Mouse (Mus musculus): ENCODE measurements at regions not wholly inside any gene's neighbourhood (a gene's known extent, or its start where the extent isn't known, plus 50 kb on each side); places are given as distances from the start of the nearest gene placed in this dataset.

- no peak for DNase-seq
Measured at GRCm38 (mm10) chr4:54812740-54813634, 131.9 kb upstream of the Zfp462 start.

GRCm38 (mm10) chr4:54837326-54837725, 107.5 kb upstream of the Zfp462 start:
- DNase-seq, result peak; percentile 5 to 11

GRCm38 (mm10) chr4:54838111-54838510, 106.7 kb upstream of the Zfp462 start:
- DNase-seq, result no peak

GRCm38 (mm10) chr4:54838794-54839193, 106.1 kb upstream of the Zfp462 start:
- no peak for DNase-seq

DNA sequence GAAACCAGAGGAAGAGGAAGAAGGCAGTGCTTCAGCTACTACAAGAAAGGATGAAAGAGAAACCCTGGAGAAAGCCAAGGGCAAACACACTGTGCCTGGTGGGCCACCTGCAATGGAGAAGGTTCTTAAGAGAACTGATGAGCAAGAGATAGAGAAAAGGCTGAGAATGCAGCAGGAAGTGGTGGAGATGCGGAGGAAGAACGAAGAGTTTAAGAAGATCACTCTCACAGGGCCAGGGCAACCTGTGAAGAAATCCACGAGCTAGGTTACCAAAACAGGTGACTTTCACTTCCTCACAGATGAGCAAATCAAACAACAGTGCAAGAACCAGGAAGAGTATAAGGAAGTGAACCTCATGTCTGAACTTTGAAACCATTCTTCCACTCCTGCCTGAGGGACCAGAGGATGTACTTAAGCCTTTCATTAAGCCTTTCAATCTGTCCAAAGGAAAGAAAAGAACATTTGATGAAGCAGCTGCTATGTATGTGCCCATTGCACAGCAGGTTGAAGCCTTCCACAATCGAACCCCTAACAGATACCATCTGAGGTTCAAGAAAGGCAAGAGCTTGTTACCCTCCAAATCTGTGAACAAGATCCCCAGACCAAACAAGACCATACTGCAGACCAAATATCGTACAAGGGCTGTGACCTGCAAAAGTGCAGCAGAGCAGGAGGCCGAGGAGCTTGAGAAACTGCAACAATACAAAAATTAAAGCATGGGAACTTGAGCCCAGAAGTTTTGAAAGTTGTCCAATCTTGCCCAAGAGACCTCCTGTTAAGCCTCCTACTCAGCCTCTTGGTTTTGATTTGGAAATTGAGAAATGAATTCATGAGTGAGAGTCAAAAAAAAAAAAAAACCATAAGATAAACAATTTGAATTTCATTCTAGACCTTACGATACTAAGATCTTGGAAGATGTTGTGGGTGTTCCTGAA, 91.6 kb upstream of the Zfp462 start:
- DNase-seq, result no peak

GRCm38 (mm10) chr4:54858604-54859003, 86.2 kb upstream of the Zfp462 start:
- DNase-seq, result no peak

GRCm38 (mm10) chr4:54866062-54866461, 78.8 kb upstream of the Zfp462 start:
- no peak for DNase-seq

GRCm38 (mm10) chr4:54874136-54874827, 70.6 kb upstream of the Zfp462 start:
- no peak for DNase-seq

DNA sequence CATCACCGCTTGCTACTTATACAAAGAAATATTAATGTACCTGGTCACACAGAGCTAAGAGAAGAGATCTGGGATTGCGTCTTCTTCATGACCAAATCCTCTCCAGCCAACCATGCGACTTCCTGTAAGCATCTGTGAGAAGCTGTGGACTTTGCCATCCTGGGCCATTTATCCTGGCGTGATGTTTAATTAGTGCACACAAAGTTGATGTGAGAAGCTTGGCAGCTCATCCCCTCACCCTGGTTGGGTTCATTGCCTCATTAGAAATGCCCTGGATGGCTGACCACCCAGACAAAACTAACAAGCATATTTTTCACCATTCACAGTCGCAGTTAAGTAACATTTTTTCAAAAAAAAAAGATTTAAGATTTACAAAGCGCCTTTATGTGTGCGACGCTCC, 69.3 kb upstream of the Zfp462 start:
- no peak for DNase-seq

DNA sequence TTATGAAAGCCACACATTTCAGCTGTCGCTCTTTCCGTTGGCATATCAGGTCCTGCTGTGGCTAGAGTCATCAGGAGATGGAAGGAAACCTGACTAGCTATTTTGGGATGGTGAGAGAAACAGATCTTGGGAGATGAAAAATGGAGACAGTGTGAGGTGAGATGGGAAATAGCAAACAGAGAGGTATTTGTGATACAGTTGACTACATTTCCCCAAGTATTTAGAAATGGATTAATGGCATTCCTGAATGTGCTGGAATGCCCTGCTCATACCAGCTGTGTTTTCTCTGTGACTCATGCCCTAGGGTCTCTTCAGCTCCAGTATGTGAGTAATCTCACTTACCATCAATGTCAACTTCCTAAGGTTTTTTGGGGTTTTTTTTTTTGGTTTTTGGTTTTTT, 67.5 kb upstream of the Zfp462 start:
- no peak for DNase-seq

- no peak for DNase-seq
Measured at GRCm38 (mm10) chr4:54878531-54878930, 66.3 kb upstream of the Zfp462 start.

- DNase-seq, result no peak
Measured at GRCm38 (mm10) chr4:54893288-54893687, 51.6 kb upstream of the Zfp462 start.

Data from lung, adult 18-20 months (tissue).